ENCODE assay signal across 28 mouse cellular contexts in the genomic region with DNA sequence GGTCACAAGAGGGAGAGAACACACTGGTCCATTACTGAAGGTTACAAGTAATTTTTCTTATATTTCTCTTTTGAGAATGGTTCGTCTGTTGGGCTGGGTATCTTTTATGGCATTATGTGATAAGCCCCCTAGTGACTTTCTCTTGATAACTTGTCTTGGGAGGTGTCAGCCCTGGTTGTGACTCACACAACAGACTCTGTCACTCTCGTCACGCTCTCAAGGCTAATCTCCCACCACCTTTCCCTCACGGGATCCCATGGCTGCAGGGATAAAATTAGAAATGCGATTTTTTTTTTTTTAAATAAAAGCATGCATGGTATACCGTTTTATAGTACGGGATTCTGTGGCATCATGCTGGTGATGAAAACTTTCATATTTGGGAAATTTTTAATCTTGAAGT.
DNase-seq lines count a peak whose midpoint lies in the region; ATAC-seq and TF ChIP-seq lines count a peak whose summit lies in the region.
"Had no signal": no experiment of that assay in that cellular context is flagged by ENCODE, and none has a peak within 500 bp of the region (broad histone marks: within the 10 kb centered on the region; RNA-seq: fewer than 3 reads in every experiment).

No protein-coding gene starts in this region.

- no peak for DNase-seq in heart, postnatal 10 days
- DNase-seq in c-Kit-positive CD71-positive TER-119-negative erythroid progenitor cells, embryonic 14.5 days (ENCODE audit: low read depth) = peak; percentile 77
- no peak for DNase-seq in liver, postnatal 0 days
- no peak for DNase-seq in frontal cortex, adult 2 months (ENCODE audit: extremely low spot score in 1 of 2, low spot score in 1 of 2)
- no peak for DNase-seq in embryo, embryonic 10.5 days (ENCODE audit: low spot score)
- no peak for DNase-seq in right cerebral cortex, postnatal 4 days
- DNase-seq: adrenal gland, postnatal 10 days; cerebellum, adult 11-12 months; cerebellum, postnatal 14 days; gastrocnemius, postnatal 10 days; kidney, adult 8-10 months; kidney, postnatal 10 days; layer of hippocampus, postnatal 36 days; left cerebral cortex, postnatal 4 days; lung, embryonic 14.5 days; lung, postnatal 14 days; thymus, postnatal 14 days had no signal

- H3K4me3 ChIP-seq in heart, embryonic 13.5 days = no peak overlapping the region
- H3K4me3 ChIP-seq in liver, embryonic 12.5 days = no peak overlapping the region
- H3K4me3 ChIP-seq in liver, postnatal 0 days (ENCODE audit: low read depth, low read length) = no peak overlapping the region
- H3K4me3 ChIP-seq: heart, embryonic 10.5 days; hindbrain, embryonic 12.5 days had no signal

- H3K27ac ChIP-seq in heart, embryonic 13.5 days (replicated peaks) = 0 out of 2 replicates have a peak overlapping the region, but pooled peaks have one; percentile 8
- H3K27ac ChIP-seq in liver, embryonic 12.5 days = no peak overlapping the region
- H3K27ac ChIP-seq in liver, postnatal 0 days (ENCODE audit: low read depth) = no peak overlapping the region
- H3K27ac ChIP-seq: hindbrain, embryonic 12.5 days; hindbrain, postnatal 0 days had no signal

- no peaks in the 10 kb centered on the region for H3K9me3 ChIP-seq in heart, embryonic 13.5 days
- H3K9me3 ChIP-seq in liver, embryonic 12.5 days (replicated peaks) = no peaks in the 10 kb centered on the region
- H3K9me3 ChIP-seq in liver, postnatal 0 days (ENCODE audit: low read length) = no peaks in the 10 kb centered on the region
- H3K9me3 ChIP-seq: G1E; heart, embryonic 10.5 days; hindbrain, embryonic 12.5 days had no signal

- peaks cover 10% of the 10 kb centered on the region for H3K4me1 ChIP-seq in heart, embryonic 13.5 days
- H3K4me1 ChIP-seq in liver, embryonic 12.5 days = peaks cover 13% of the 10 kb centered on the region
- H3K4me1 ChIP-seq in liver, postnatal 0 days (ENCODE audit: insufficient read depth) = no peaks in the 10 kb centered on the region; the same call in 1 of the 2 replicates
- H3K4me1 ChIP-seq: heart, embryonic 10.5 days; hindbrain, embryonic 12.5 days had no signal

- no peak overlapping the region for H3K9ac ChIP-seq in heart, embryonic 13.5 days
- no peak overlapping the region for H3K9ac ChIP-seq in liver, embryonic 12.5 days
- H3K9ac ChIP-seq in liver, postnatal 0 days (replicated peaks) = no peak overlapping the region
- H3K9ac ChIP-seq: hindbrain, embryonic 12.5 days; lung, embryonic 14.5 days had no signal

- WGBS in heart, embryonic 13.5 days = 33% methylated on average over 7 of the region's 7 CpGs
- WGBS in liver, embryonic 12.5 days (ENCODE audit: insufficient replicate concordance) = 18% methylated on average over 7 of the region's 7 CpGs
- WGBS in liver, postnatal 0 days (ENCODE audit: insufficient replicate concordance) = 61% methylated on average over 7 of the region's 7 CpGs

- peaks cover 91% of the 10 kb centered on the region for H3K36me3 ChIP-seq in heart, embryonic 13.5 days
- H3K36me3 ChIP-seq in liver, embryonic 12.5 days = peaks cover 10% of the 10 kb centered on the region
- peaks cover 31% of the 10 kb centered on the region for H3K36me3 ChIP-seq in liver, postnatal 0 days (replicated peaks; ENCODE audit: insufficient read depth, low read length)
- H3K36me3 ChIP-seq: G1E had no signal

- ATAC-seq in heart, embryonic 13.5 days (ENCODE audit: extremely low read depth, insufficient number of reproducible peaks, low FRiP score, low TSS enrichment) = no peak
- ATAC-seq in liver, embryonic 12.5 days = peak; percentile 87
- peak; percentile 56 for ATAC-seq in liver, postnatal 0 days
- ATAC-seq: forebrain, embryonic 16.5 days; hindbrain, postnatal 0 days; intestine, embryonic 16.5 days; midbrain, embryonic 16.5 days; Patski had no signal

- no peak for TF ChIP-seq CTCF in liver, postnatal 0 days (IDR thresholded peaks at IDR 0.05; ENCODE audit: low read depth)

- intact Hi-C loops in heart, postnatal 10 days (cut with DNase I) = no loop called here

- H3K4me2 ChIP-seq in heart, embryonic 13.5 days = no peak overlapping the region
- H3K4me2 ChIP-seq in liver, embryonic 12.5 days = peak overlapping the region; percentile 33; the same call in 1 of the 2 replicates
- no peak overlapping the region for H3K4me2 ChIP-seq in liver, postnatal 0 days (ENCODE audit: low read depth, low read length)
- H3K4me2 ChIP-seq: hindbrain, embryonic 12.5 days; lung, embryonic 14.5 days; midbrain, embryonic 11.5 days had no signal

- no peaks in the 10 kb centered on the region for H3K27me3 ChIP-seq in heart, embryonic 13.5 days (replicated peaks)
- H3K27me3 ChIP-seq in liver, embryonic 12.5 days (replicated peaks) = no peaks in the 10 kb centered on the region
- H3K27me3 ChIP-seq in liver, postnatal 0 days (ENCODE audit: insufficient read depth, low read length) = no peaks in the 10 kb centered on the region
- H3K27me3 ChIP-seq: hindbrain, embryonic 12.5 days; Patski had no signal

- TF ChIP-seq EP300 in liver, postnatal 0 days (IDR thresholded peaks at IDR 0.05; ENCODE audit: low read depth) = peak; percentile 81
